Mouse (Mus musculus): ENCODE results near the gene Dnajb1. TPM values are rescaled to one million over a fixed set of nuclear protein-coding genes. Genes with fewer than 3 reads are reported as not detected.
A peak's percentile ranks its signal among the peaks of the same experiment; 100 is the strongest.

Gene Dnajb1
- polyA plus RNA-seq, 1 experiment = 27.7 TPM

GRCm38 (mm10) chr8:83660995-83661680 lies 53.1 kb downstream of the Dnajb1 start:
- H3K4me3 ChIP-seq (ENCODE audit: insufficient read depth, low read length) = no peak overlapping the region
- TF ChIP-seq CTCF (IDR thresholded peaks at IDR 0.05; ENCODE audit: borderline replicate concordance, insufficient read depth, low read length) (no peak), POLR2A (IDR thresholded peaks at IDR 0.05; ENCODE audit: low read depth, low read length) (no peak)
- H3K4me1 ChIP-seq (ENCODE audit: control insufficient read depth, insufficient read depth, low read length) = peaks cover 3% of the 10 kb centered on the region
- peak overlapping the region; percentile 30; the same call in 1 of the 2 replicates for H3K27ac ChIP-seq (ENCODE audit: insufficient read depth, low read length)

Other genes with a start within 250 kb of the Dnajb1 start
- gene Clgn, start 218.3 kb upstream of the Dnajb1 start, polyA plus RNA-seq (2011; ENCODE audit: insufficient read length, low read depth, missing spikeins) = not detected in 2 replicates
- 136 and 149 TPM in 2 replicates for gene Scoc, start 149.8 kb upstream of the Dnajb1 start, polyA plus RNA-seq (2011; ENCODE audit: insufficient read length, low read depth, missing spikeins)
- gene Olfr370, start 72.4 kb upstream of the Dnajb1 start, polyA plus RNA-seq (2011; ENCODE audit: insufficient read length, low read depth, missing spikeins) = not detected in 2 replicates
- gene Ndufb7, start 41.5 kb upstream of the Dnajb1 start, polyA plus RNA-seq (2011; ENCODE audit: insufficient read length, low read depth, missing spikeins) = 67.4 and 86.9 TPM in 2 replicates
- gene Tecr, start 222 bp upstream of the Dnajb1 start, polyA plus RNA-seq (2011; ENCODE audit: insufficient read length, low read depth, missing spikeins) = 210 and 213 TPM in 2 replicates
- 47.4 and 63.3 TPM in 2 replicates for gene Gipc1, start 44.5 kb downstream of the Dnajb1 start, polyA plus RNA-seq (2011; ENCODE audit: insufficient read length, low read depth, missing spikeins)
- 2.1 and 2.4 TPM in 2 replicates for gene Ptger1, start 58.5 kb downstream of the Dnajb1 start, polyA plus RNA-seq (2011; ENCODE audit: insufficient read length, low read depth, missing spikeins)
- gene Pkn1, start 91.0 kb downstream of the Dnajb1 start, polyA plus RNA-seq (2011; ENCODE audit: insufficient read length, low read depth, missing spikeins) = 40.2 and 41.2 TPM in 2 replicates
- 64.2 and 70.2 TPM in 2 replicates for gene Ddx39, start 107.0 kb downstream of the Dnajb1 start, polyA plus RNA-seq (2011; ENCODE audit: insufficient read length, low read depth, missing spikeins)
- 66.4 and 95.6 TPM in 2 replicates for gene Adgre5, start 133.1 kb downstream of the Dnajb1 start, polyA plus RNA-seq (2011; ENCODE audit: insufficient read length, low read depth, missing spikeins)

Data from embryonic fibroblast, embryonic 13.5 days (primary cell).